Mouse (Mus musculus) neural tube, embryonic 11.5 days (tissue): ENCODE measurements at regions not wholly inside any gene's neighbourhood (a gene's known extent, or its start where the extent isn't known, plus 50 kb on each side); places are given as distances from the start of the nearest gene placed in this dataset.

Experiments
- ATAC-seq: fragments of 200-750 bp; cut with Nextera tagmentation; 2 replicates; pipeline ENCODE4 v1.8.0; 2017; ENCODE audit warnings: moderate number of reproducible peaks, mild to moderate bottlenecking, moderate TSS enrichment, moderate library complexity; ENCODE audit not compliant: insufficient read depth, low FRiP score, low TSS enrichment
- DNase-seq: peaks from one replicate; pipeline ENCODE4 v3.0.0-alpha.2; 2015; ENCODE audit warnings: low spot score
- H3K27ac ChIP-seq: fragments of 300-500 bp; sonication (generic); 2 replicates; pipeline ENCODE4 v1.5.1; 2014; ENCODE audit warnings: low read depth, mild to moderate bottlenecking, low read length
- H3K27me3 ChIP-seq: fragments of 300-500 bp; sonication (generic); 2 replicates; pipeline ENCODE4 v1.6.1; 2014; ENCODE audit warnings: mild to moderate bottlenecking, low read length, mixed read lengths; ENCODE audit not compliant: control insufficient read depth, insufficient read depth
- H3K36me3 ChIP-seq: fragments of 300-500 bp; sonication (generic); 2 replicates; pipeline ENCODE4 v1.6.1; 2014; ENCODE audit warnings: mild to moderate bottlenecking, low read length, moderate library complexity, mixed read lengths; ENCODE audit not compliant: control insufficient read depth, insufficient read depth
- H3K4me1 ChIP-seq: fragments of 300-500 bp; sonication (generic); 2 replicates; pipeline ENCODE4 v1.6.1; 2014; ENCODE audit warnings: low read length, mixed read lengths; ENCODE audit not compliant: control insufficient read depth, insufficient read depth
- H3K4me2 ChIP-seq: fragments of 300-500 bp; sonication (generic); 2 replicates; pipeline ENCODE4 v1.6.1; 2014; ENCODE audit warnings: low read depth, mild to moderate bottlenecking, moderate library complexity
- H3K4me3 ChIP-seq: fragments of 300-500 bp; sonication (generic); 2 replicates; pipeline ENCODE4 v1.5.1; 2014; ENCODE audit warnings: low read depth, low read length
- H3K9ac ChIP-seq: fragments of 300-500 bp; sonication (generic); 2 replicates; pipeline ENCODE4 v1.6.1; 2014; ENCODE audit warnings: mild to moderate bottlenecking, low read length
- H3K9me3 ChIP-seq: fragments of 300-500 bp; sonication (generic); 2 replicates; pipeline ENCODE4 v1.6.1; 2016; ENCODE audit warnings: low read length; ENCODE audit not compliant: control insufficient read depth
- WGBS: fragments of 180-500 bp; shearing (Covaris S2); extraction: QIAGEN DNeasy Blood & Tissue Kit; methylation state at CpG from one replicate; pipeline ENCODE4 v1.1.7; 2014; 5-methylcytosine and 5-hydroxymethylcytosine counted together

- H3K4me2 ChIP-seq, result no peak overlapping the region
- no peaks in the 10 kb centered on the region for H3K4me1 ChIP-seq
- ATAC-seq (no peak), DNase-seq (no peak)
- H3K36me3 ChIP-seq, result no peaks in the 10 kb centered on the region
- H3K9ac ChIP-seq, result no peak overlapping the region
- H3K27ac ChIP-seq, result no peak overlapping the region
- H3K27me3 ChIP-seq, result no peaks in the 10 kb centered on the region
- H3K9me3 ChIP-seq, result no peaks in the 10 kb centered on the region
- no peak overlapping the region for H3K4me3 ChIP-seq
- WGBS, result 17% methylated on average over 7 of the region's 7 CpGs
These were observed 102.5 kb upstream of the Unc5b start for GRCm38 (mm10) chr10:60933891-60934290.

GRCm38 (mm10) chr10:60932855-60933254 is 101.5 kb upstream of the Unc5b start:
- no peak overlapping the region for H3K4me2 ChIP-seq
- H3K9ac ChIP-seq, result no peak overlapping the region
- WGBS, result 42% methylated on average over 3 of the region's 3 CpGs
- H3K27ac ChIP-seq, result no peak overlapping the region
- no peaks in the 10 kb centered on the region for H3K4me1 ChIP-seq
- DNase-seq, result no peak
- H3K36me3 ChIP-seq, result no peaks in the 10 kb centered on the region
- no peaks in the 10 kb centered on the region for H3K27me3 ChIP-seq
- H3K4me3 ChIP-seq, result no peak overlapping the region
- no peaks in the 10 kb centered on the region for H3K9me3 ChIP-seq
- ATAC-seq, result no peak

GRCm38 (mm10) chr10:60931891-60932378 is 100.6 kb upstream of the Unc5b start:
- Histone ChIP-seq H3K4me3 (no peak overlapping the region), H3K36me3 (no peaks in the 10 kb centered on the region), H3K4me2 (no peak overlapping the region), H3K4me1 (no peaks in the 10 kb centered on the region), H3K9ac (no peak overlapping the region), H3K27ac (no peak overlapping the region), H3K27me3 (no peaks in the 10 kb centered on the region), H3K9me3 (no peaks in the 10 kb centered on the region)
- 65% methylated on average over 22 of the region's 22 CpGs for WGBS
- ATAC-seq, result no peak
- DNase-seq, result no peak

GRCm38 (mm10) chr10:60928646-60929045 is 97.3 kb upstream of the Unc5b start:
- Histone ChIP-seq H3K9me3 (no peaks in the 10 kb centered on the region), H3K27ac (no peak overlapping the region), H3K27me3 (no peaks in the 10 kb centered on the region), H3K4me3 (no peak overlapping the region), H3K9ac (no peak overlapping the region), H3K4me1 (no peaks in the 10 kb centered on the region; the same call in 1 of the 2 replicates), H3K36me3 (no peaks in the 10 kb centered on the region), H3K4me2 (no peak overlapping the region)
- WGBS, result 74% methylated on average over 7 of the region's 7 CpGs
- DNase-seq (no peak), ATAC-seq (no peak)

GRCm38 (mm10) chr10:60928164-60928563 is 96.8 kb upstream of the Unc5b start:
- WGBS, result 76% methylated on average over 8 of the region's 8 CpGs
- Histone ChIP-seq H3K27ac (no peak overlapping the region), H3K4me1 (no peaks in the 10 kb centered on the region; the same call in 1 of the 2 replicates)

GRCm38 (mm10) chr10:60926632-60927031 is 95.3 kb upstream of the Unc5b start:
- DNase-seq, result no peak
- no peaks in the 10 kb centered on the region; the same call in 1 of the 2 replicates for H3K4me1 ChIP-seq
- H3K4me2 ChIP-seq, result no peak overlapping the region
- H3K9ac ChIP-seq, result no peak overlapping the region
- 85% methylated on average over 12 of the region's 12 CpGs for WGBS
- no peaks in the 10 kb centered on the region for H3K27me3 ChIP-seq
- H3K4me3 ChIP-seq, result no peak overlapping the region
- no peak for ATAC-seq
- H3K9me3 ChIP-seq, result no peaks in the 10 kb centered on the region
- no peaks in the 10 kb centered on the region for H3K36me3 ChIP-seq
- no peak overlapping the region for H3K27ac ChIP-seq

More at GRCm38 (mm10) chr10:60928164-60928563, 96.8 kb upstream of the Unc5b start:
- Histone ChIP-seq H3K9ac (no peak overlapping the region), H3K27me3 (no peaks in the 10 kb centered on the region), H3K9me3 (no peaks in the 10 kb centered on the region), H3K4me3 (no peak overlapping the region), H3K4me2 (no peak overlapping the region), H3K36me3 (no peaks in the 10 kb centered on the region)
- no peak for DNase-seq
- ATAC-seq, result no peak

- no peaks in the 10 kb centered on the region for H3K36me3 ChIP-seq
- no peaks in the 10 kb centered on the region for H3K9me3 ChIP-seq
- no peaks in the 10 kb centered on the region for H3K27me3 ChIP-seq
- H3K9ac ChIP-seq, result no peak overlapping the region
- DNase-seq, result no peak
- H3K27ac ChIP-seq, result no peak overlapping the region
- ATAC-seq, result no peak
- H3K4me2 ChIP-seq, result no peak overlapping the region
- H3K4me3 ChIP-seq, result no peak overlapping the region
- H3K4me1 ChIP-seq, result no peaks in the 10 kb centered on the region; the same call in 1 of the 2 replicates
- 35% methylated on average over 2 of the region's 2 CpGs for WGBS
These were observed 94.3 kb upstream of the Unc5b start for GRCm38 (mm10) chr10:60925644-60926043.

- Histone ChIP-seq H3K36me3 (no peaks in the 10 kb centered on the region), H3K9ac (no peak overlapping the region), H3K9me3 (no peaks in the 10 kb centered on the region), H3K4me2 (no peak overlapping the region), H3K27me3 (no peaks in the 10 kb centered on the region), H3K27ac (0 out of 2 replicates have a peak overlapping the region, but pooled peaks have one; percentile 20), H3K4me1 (no peaks in the 10 kb centered on the region; the same call in 1 of the 2 replicates), H3K4me3 (no peak overlapping the region)
- ATAC-seq (no peak), DNase-seq (no peak)
- 27% methylated on average over 2 of the region's 2 CpGs for WGBS
These were observed 93.8 kb upstream of the Unc5b start for GRCm38 (mm10) chr10:60925198-60925597.

GRCm38 (mm10) chr10:60923806-60924205 is 92.4 kb upstream of the Unc5b start:
- Histone ChIP-seq H3K4me1 (no peaks in the 10 kb centered on the region; the same call in 1 of the 2 replicates), H3K27me3 (no peaks in the 10 kb centered on the region), H3K4me3 (no peak overlapping the region), H3K36me3 (no peaks in the 10 kb centered on the region), H3K9me3 (no peaks in the 10 kb centered on the region), H3K4me2 (no peak overlapping the region), H3K9ac (no peak overlapping the region), H3K27ac (no peak overlapping the region)
- ATAC-seq (no peak), DNase-seq (no peak)
- WGBS, result 47% methylated on average over 11 of the region's 11 CpGs
